Mouse (Mus musculus) cerebellum, postnatal 36 days (tissue): ENCODE data around the gene Spaca6.
A peak's percentile ranks its signal among the peaks of the same experiment; 100 is the strongest.
"Not testable (repeated sequence)": the region's sequence is repeated elsewhere in the genome, so short reads cannot be mapped to it uniquely, and the experiment has no call there.

Experiments
- DNase-seq, 2 experiments: peaks; one replicate each; pipeline ENCODE4 v3.0.0; 2021 to 2022; ENCODE audit warnings: mixed read lengths in 2 of 2

Gene Spaca6

DNA sequence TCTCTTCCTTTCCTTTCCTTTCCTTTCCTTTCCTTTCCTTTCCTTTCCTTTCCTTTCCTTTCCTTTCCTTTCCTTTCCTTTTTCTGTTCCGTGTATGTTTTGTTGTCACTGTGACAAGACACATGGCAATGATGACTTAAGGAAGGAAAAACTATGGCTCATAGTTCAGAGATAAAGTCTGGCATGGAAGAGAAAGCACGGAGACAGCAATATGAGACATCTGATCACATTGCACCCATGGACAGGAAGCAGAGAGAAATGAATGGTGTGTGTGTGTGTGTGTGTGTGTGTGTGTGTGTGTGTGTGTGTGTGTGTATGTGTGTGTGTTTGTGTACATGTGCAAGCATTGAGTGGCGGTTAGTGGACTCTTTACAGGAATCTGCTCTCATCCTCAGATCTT, 17.6 kb downstream of the Spaca6 start:
- DNase-seq = not testable (repeated sequence)

DNA sequence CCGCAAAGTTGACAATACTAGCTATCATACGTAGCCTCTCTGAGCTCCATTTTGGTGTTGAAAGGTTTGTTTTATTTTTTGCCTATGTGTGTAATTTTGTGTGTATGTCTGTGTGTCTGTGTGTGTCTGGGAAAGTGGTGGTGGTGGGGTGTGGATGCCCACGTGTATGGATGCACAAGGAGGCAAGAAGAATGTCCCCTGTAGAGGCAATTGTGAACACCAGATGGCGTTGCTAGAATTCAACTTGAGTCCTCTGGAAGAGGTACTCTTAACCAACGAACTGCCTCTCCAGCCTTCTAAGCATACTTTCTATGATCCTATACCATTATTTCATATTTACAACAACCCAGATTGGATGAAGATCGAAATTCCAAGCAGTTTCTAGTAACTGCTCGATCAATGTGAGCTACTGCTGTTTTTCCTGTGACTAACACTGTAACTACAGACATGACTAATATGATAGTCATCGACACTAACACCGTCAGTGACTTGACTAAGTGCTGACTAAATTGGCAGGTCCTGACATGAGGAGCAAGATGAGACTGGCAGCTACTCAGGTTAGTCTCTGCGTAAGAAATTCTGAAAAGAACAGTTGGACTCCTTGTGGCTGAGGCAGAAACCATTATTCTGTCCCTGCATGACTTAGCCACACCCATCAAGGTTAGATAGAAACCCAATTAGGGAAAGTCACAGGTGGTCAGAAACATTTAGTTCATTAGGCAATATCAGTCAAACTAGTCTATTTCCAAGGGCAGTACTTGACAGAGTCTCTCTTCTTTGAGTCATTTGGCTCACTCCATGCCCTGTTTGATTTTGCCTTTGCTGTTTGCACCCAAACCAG, 18.4 kb downstream of the Spaca6 start:
- DNase-seq = peak in 1 of 2 experiments; percentile 25

DNA sequence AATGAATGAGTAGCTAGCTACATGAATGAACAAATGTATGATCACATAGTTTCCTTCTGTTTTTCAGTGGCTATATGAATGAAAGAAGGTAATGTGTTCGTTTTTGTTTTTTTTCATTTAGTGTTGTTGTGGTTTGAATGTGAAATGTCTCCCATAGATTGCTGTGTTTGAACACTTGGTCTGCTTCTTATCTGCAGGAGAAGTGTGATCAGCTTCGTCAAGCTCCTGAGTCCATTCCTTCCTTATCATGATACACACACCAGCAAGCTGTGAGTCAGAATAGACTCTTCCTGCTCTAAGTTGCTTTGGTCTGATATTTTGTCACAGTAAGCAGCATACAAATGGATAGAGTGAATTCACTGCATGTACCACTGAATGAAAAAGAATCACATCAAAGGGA, 22.0 kb downstream of the Spaca6 start:
- no peak for DNase-seq

DNA sequence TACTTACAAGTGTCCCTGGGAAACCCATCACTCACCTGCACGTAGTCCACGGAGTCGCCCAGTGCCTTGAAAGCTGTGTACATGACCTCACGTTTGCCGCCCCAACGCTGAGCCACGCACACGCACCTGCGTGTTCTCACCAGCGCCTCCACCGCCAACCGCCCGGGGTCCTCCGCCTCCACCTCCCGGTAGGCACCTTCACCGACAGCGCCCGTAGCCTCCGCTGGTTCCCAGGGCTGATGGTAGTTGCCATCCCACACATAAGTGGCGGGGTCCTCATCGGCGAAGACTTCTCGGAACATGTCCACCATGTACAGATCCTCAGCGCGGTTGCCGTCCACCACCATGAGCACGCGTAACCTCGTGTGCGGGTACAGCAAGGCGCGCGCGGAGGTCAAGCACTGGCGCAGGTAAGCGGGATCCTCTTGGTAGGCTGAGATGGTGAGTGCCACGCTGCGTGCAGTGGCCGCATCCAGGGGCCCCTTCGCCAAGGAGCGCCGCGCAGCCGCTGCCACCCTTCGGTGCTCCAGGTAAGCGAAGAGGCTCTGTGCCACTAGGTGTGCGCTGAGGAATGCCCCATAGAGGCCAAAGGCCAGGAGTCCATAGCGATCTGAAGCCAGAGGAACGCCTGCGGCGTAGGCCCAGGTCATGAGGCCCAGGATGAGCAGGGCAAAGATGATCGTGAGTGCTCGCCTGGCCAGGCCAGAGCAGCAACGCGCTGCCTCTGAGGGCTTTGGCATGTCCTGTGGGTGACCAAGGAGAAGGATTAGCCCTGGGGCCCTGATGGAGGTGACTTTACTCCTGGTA, 23.2 kb downstream of the Spaca6 start:
- peak in 1 of 2 experiments; percentile 21 for DNase-seq

DNA sequence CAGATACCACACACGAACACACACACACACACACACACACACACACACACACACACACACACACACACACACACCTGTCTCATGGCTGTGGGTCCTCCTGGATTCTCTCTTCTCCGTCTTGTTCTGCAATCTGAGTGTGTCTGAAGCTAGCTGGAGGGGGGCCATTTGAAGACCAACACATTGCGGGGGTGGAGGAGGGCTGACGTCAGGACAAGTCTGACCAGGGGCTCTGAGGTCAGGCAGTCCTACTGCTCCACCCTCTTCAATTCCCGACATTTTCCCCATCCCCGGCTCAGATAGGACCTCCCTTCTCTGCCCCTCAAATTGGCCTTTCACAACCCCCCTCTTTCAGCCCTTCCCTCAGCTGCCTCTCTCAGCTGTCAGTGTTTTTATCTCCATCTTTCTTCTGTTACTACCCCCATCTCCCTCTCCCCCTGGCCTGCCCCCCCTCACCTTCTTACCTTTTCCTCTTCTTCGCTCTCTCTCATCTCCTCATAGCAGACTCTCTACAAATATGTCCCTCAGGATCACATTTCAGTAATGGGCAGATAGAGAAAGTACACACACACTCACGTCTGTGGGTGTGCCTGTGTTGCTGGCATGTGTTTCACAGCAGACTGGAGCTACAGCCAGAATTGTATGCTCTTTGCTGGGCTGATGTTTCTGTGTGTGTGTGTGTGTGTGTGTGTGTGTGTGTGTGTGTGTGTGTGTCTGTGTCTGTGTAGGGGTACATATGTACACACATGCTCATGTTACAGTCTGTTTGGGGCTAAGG, 28.3 kb downstream of the Spaca6 start, which contains the start of gene Has1:
Gene Has1 (minus strand): TSS at position 142 of the 775 bp plus-strand sequence.
- no peak for DNase-seq

DNA sequence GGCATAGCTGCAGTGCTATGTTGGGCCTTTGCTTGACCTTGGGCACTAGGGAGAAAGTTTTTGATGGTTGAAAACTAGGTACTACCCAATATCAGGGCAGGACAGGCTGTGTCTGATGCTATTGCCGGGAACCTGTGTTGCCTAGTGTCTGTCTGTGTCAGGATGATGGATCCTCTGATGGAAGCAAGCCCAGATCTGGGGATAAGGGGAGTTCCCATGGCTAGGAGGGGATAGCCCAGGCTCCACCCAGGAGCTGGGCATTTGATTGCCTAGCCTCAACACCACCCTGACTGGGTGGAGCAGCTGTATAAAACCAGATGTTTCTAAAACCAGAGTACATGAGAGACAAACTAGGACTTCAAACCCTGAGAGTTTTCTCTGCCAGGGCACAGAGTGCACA, 29.7 kb downstream of the Spaca6 start:
- no peak for DNase-seq

DNA sequence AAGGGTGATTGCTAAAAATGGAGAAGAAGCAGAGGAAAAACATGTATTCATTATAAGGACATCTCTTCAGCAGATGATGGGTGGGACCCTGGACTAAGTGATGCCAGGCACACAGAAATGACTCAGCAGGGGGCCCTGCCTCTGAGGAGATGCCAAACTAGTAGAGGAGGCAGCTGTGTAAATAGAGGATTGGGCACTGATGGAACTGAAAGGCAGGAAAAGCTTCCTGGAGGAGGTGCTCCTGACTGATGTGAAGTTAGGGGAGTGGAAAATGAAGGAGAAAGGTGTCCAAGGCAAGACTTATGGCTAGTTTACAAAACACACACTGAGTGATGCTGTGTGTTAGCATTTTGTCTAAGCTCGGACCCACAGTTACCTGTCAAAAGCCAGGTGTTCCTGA, 30.5 kb downstream of the Spaca6 start:
- no peak for DNase-seq

DNA sequence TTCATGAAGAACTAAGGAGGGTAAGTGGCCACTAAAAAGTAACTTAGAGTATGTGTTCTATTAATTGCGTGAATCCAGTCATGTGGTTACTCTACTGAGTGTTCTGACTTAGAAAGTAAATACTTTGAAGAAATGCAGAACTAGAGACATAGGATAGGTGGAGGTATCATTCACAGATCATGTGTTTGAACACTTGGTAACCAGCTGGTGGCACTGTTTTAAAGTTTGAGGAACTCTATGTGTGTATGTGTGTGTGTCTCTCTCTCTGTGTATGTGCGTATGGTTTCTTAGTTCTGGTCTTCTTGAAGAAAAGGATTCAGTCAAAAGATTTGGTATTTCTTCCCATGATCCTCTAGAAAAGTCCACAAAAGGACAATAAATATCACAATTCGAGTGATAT, 33.2 kb downstream of the Spaca6 start:
- DNase-seq = no peak

DNA sequence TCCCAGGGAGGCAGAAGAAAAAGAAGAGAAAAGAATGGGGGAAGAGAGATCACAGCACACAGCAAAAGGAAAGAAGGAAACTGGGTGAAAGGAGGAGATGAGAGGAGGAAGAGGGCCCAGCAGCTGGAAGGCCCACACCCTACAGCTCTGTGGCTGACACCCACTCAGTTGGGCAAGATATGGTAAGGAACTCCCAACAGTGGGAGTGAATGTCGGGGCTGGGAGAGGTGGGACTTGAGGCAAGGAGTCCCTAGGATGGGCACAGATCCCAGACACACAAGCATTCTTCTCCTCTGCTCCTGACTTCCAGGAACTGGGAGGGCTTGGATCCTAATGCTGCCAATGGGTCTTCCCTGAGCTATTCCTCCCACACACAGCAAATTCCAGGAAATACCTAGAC, 35.4 kb downstream of the Spaca6 start:
- DNase-seq = no peak

DNA sequence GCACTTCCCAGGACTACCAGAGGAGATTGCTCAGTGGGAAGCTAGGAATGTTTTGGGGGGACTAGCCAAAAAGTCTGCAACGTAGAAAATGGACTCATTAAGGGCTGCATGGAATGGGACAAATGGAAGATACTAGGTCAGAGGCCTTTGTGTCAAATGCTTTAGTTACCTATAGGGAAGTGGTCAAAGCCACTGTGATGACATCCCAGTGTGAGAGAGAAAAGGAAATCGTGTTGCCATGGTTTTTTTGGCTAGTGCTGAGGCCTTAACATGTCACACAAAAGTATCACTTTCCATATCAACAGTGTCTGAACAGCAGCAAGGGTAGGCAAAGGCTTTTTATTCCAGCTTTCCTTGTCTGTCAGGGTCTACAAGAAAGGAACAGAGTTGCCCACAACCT, 38.2 kb downstream of the Spaca6 start:
- no peak for DNase-seq

DNA sequence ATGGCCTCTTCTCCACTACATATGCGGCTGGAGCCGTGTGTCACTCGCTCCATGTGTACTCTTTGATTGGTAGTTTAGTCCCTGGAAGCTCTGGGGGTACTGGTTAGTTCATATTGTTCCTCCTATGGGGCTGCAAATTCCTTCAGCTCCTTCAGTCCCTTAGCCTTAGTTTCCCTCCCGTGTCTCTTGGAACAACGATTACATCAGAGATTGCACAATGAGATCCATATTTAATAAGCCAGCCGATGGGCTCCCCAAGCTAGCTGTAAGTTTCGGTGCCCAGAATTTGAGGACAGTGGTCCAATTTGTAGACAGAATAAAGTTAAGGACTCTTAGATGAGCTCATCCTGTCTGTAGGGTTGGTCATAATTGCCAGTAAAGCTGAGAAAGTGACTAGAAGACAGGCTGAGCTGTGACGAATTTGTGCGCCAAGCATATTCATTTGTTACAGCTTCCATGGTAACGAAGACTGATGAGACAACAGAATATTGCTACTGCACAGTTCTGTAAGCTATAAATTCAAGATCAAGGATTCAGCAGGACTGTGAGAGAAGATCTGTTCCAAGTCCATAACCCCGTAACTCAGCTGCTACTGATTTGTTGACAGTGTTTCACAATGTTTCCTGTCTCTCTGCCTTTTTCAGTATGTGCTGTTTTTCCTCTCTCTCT, 40.0 kb downstream of the Spaca6 start:
- DNase-seq = no peak

DNA sequence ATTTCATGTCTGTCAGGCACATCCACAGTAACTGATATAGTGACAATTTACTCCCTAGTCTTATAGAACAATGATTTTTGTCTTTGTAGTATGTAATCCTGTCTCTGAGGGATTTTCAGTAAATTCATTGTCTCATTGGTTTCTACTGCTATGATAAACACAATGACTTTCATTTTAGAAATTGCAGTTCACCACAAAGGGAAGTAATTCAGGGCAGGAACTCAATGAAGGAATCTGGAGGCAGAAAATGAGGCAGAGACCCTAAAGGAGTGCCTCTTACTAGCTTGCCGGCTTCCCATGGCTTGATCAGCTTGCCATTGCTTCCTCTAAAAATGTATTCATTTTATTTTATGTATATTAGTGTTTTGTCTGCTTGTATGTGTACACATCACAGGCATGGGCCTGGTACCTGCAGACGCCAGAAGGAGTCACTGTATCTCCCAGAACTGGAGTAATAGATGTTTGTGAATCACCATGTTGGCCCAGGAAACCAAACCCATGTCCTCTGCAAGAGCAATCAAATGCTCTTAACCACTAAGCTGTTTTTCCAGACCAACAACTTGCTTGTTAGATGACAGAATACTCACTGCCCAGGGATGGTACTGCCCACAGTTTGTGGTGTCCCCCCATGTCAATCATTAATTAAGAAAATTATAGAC, 44.1 kb downstream of the Spaca6 start:
- no peak for DNase-seq

DNA sequence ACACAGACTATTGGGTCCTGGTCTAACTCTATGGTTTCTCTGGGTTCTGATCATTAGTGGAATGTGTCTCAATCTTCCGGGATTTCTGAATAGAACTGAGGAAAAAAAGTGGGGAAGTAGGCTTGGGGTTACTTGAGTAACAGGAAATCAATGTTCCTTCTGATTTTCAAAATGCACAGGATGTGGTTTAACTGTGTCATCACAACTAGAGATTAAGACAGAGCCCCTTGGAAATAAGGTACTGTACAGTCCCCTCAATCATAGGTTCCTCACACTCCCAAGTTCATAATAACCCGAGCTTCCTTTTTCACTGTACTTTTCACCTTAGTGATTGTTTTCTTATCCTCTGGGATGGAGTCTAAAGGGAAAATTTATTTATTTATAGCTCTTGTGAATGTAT, 44.7 kb downstream of the Spaca6 start:
- DNase-seq = no peak

DNA sequence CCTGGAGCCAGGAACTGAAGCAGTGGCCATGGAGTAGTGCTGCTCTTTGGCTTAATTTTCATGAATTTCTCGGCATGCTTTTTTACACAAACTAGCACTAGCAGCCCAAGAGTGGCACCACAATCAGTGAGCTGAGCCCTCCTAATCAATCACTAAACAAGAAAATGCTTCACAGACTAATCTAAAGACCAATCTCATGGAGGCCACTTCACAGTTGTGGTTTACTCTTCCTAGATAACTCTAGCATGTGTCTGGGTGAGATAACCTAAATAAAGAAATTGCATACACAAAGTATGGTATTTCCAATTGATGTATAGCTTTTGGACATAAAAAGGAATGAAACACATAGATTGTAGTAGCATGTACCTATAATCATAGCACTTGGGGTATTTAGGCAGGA, 52.4 kb downstream of the Spaca6 start:
- no peak for DNase-seq

DNA sequence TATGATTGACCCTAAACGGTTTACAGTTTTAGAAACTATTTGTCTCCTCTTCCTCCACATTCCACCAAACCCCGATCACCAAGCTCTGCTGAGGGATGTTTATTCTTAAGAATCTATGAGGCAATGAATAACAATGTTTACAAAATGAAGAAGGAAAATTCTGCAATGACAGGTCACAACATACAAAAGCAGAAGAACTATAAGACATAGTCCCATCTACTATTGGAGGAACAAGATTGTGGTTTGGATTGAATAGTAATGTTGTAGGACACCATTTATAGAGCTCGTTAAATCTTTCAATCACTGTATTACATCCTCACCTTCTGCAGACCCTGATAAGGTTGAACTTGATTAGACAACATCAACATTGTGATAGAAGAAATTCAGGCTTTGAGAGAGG, 55.7 kb downstream of the Spaca6 start:
- no peak for DNase-seq

DNA sequence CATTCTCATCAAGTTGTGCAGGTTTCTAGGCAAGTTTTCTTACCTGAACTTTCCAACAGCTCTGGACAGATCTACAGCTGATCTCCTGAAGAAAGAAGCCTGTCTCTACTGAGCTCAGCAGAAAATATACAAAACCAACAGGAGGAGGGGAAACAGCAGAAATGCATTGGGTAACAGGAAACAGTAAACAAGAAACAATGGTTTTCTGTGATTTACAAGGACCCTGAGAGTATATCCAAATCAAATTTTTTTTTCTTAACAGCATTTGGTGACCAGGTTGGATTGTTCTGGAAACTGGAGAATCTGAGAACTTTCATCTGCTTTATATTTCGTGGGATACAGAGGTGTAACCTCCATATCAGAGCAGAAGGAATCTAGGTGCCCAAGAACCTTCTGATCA, 56.9 kb downstream of the Spaca6 start, which contains the start of gene Fpr1:
Gene Fpr1 (minus strand): TSS at position 101 of the 400 bp plus-strand sequence.
- DNase-seq = no peak

DNA sequence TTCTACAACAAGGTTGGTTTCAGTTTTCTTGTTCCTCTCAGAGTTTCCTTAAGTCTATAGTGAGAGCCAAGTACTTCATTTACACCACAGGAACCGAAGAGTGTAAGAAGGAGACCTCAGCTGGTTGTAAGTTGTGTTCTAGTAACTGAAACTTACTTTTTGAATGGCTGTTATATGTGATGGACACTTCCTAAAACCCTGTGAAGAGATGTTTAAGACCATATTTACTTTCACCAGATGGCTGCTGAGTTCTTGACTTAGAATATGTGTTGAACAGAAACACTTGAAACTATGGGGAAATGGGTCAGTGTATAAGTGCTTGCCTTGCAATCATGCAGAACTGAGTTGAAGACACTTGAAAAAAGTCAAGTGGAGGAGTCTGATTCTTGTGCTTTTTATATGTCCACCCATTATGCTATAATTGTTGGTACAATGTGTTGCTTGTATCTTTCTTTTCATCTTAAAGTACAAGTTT, 60.9 kb downstream of the Spaca6 start, which contains the start of the genes Fpr2 and Fpr3:
Gene Fpr2 (plus strand): TSS at position 51 of the 475 bp plus-strand sequence.
Gene Fpr3 (plus strand): TSS at position 79 of the 475 bp plus-strand sequence.
- no peak for DNase-seq

DNA sequence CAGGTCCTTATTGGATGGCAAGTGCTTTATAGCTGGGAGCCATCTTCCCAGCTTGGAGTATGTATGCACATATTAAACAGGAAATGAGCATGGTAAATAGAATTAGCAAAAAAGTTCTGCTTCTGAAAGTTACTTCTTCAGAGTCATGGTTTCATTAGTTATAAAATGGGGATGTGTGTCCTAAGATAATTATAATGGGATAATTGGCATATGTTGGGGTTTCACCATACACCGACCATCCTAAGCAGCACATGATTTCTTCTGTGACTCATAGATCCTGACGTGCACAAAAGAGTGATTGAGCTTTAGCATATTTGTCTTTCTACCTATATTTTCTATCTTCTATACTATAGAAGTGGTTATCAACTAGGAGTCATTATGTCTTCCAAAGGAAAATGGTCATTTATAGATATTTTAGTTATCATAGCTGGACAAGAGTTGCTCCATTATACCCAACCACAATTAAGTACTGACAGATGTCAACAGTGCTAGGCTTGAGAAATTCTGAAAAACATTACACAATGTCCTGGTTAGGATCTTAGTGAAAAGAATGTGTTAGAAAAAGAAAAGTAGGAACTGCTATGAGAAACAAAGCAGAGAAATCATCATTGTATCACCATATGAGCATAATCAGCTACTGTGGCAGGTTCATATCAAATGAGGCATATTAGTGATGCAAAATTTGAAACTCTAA, 62.9 kb downstream of the Spaca6 start:
- DNase-seq = no peak
